ENCODE assay signal across 21 mouse cellular contexts in genomic region chr2:29770162-29770561, GRCm38 (mm10). TPM values are rescaled to one million over a fixed set of nuclear protein-coding genes. Genes with fewer than 3 reads are reported as not detected.
A peak's percentile ranks its signal among the peaks of the same experiment; 100 is the strongest.
DNase-seq lines count a peak whose midpoint lies in the region; ATAC-seq and TF ChIP-seq lines count a peak whose summit lies in the region.
"Had no signal": no experiment of that assay in that cellular context is flagged by ENCODE, and none has a peak within 500 bp of the region (broad histone marks: within the 10 kb centered on the region; RNA-seq: fewer than 3 reads in every experiment).

No protein-coding gene starts in this region.

- intact Hi-C loops in gastrocnemius, adult 2 months (cut with DNase I): no loop called here
- intact Hi-C loops in gastrocnemius, postnatal 36 days (cut with DNase I): no loop called here
- intact Hi-C loops in left cerebral cortex, adult 2 months (cut with DNase I): no loop called here

- no peak overlapping the region for H3K4me3 ChIP-seq in gastrocnemius, adult 2 months
- H3K4me3 ChIP-seq in left cerebral cortex, adult 2 months: no peak overlapping the region
- H3K4me3 ChIP-seq in ES-Bruce4 (ENCODE audit: low read depth, low read length): no peak overlapping the region
- H3K4me3 ChIP-seq in forebrain, postnatal 0 days (ENCODE audit: low read depth, low read length): no peak overlapping the region
- H3K4me3 ChIP-seq: embryonic facial prominence, embryonic 13.5 days; heart, embryonic 13.5 days; megakaryocyte, embryonic 14.5 days; neural tube, embryonic 12.5 days had no signal

- H3K4me1 ChIP-seq in ES-Bruce4 (ENCODE audit: control insufficient read depth, insufficient read depth, low read length): peaks cover 7% of the 10 kb centered on the region
- H3K4me1 ChIP-seq in forebrain, postnatal 0 days (ENCODE audit: insufficient read depth): no peaks in the 10 kb centered on the region
- H3K4me1 ChIP-seq: embryonic facial prominence, embryonic 13.5 days; neural tube, embryonic 12.5 days had no signal

- no peak overlapping the region for H3K4me2 ChIP-seq in forebrain, postnatal 0 days (ENCODE audit: low read depth)
- H3K4me2 ChIP-seq: embryonic facial prominence, embryonic 13.5 days; heart, embryonic 13.5 days; neural tube, embryonic 12.5 days had no signal

- no peak for TF ChIP-seq EP300 in ES-Bruce4 (IDR thresholded peaks at IDR 0.05; ENCODE audit: insufficient read depth, low read depth, low read length)

- no peaks in the 10 kb centered on the region for H3K27me3 ChIP-seq in ES-Bruce4 (ENCODE audit: control insufficient read depth, insufficient read depth, low read length, poor library complexity, severe bottlenecking)
- no peaks in the 10 kb centered on the region for H3K27me3 ChIP-seq in forebrain, postnatal 0 days (ENCODE audit: insufficient read depth, low read length)
- H3K27me3 ChIP-seq: embryonic facial prominence, embryonic 13.5 days; neural tube, embryonic 12.5 days had no signal

- no peak for ATAC-seq in forebrain, postnatal 0 days

- DNase-seq in gastrocnemius, adult 2 months: no peak
- no peak for DNase-seq in gastrocnemius, postnatal 36 days
- no peak for DNase-seq in left cerebral cortex, adult 2 months (ENCODE audit: extremely low spot score in 1 of 2, low spot score in 2 of 2)
- no peak for DNase-seq in left cerebral cortex, adult 18-20 months (ENCODE audit: low spot score in 2 of 2)
- DNase-seq in induced T-regulatory cell, adult 2 months (ENCODE audit: low read depth): peak; percentile 32
- no peak for DNase-seq in forebrain, postnatal 0 days
- no peak for DNase-seq in thymus, postnatal 36 days
- DNase-seq: cerebellum, adult 11 months; gastrocnemius, postnatal 25 days; right cerebral cortex, postnatal 4 days had no signal

- H3K27ac ChIP-seq in gastrocnemius, adult 2 months: no peak overlapping the region
- no peak overlapping the region for H3K27ac ChIP-seq in left cerebral cortex, adult 2 months
- no peak overlapping the region for H3K27ac ChIP-seq in ES-Bruce4 (ENCODE audit: insufficient read depth, low read length)
- no peak overlapping the region for H3K27ac ChIP-seq in forebrain, postnatal 0 days (ENCODE audit: low read depth, low read length)
- H3K27ac ChIP-seq: embryonic facial prominence, embryonic 13.5 days; heart, embryonic 13.5 days; neural tube, embryonic 12.5 days had no signal

- peaks cover 3% of the 10 kb centered on the region; the same call in 1 of the 2 replicates for H3K36me3 ChIP-seq in ES-Bruce4 (ENCODE audit: control insufficient read depth, insufficient read depth, low read length, poor library complexity, severe bottlenecking)
- H3K36me3 ChIP-seq in forebrain, postnatal 0 days (ENCODE audit: insufficient read depth): no peaks in the 10 kb centered on the region; the same call in 1 of the 2 replicates

- H3K9me3 ChIP-seq in ES-Bruce4 (replicated peaks; ENCODE audit: control insufficient read depth, insufficient read depth, low read length, poor library complexity, severe bottlenecking): no peaks in the 10 kb centered on the region
- H3K9me3 ChIP-seq in forebrain, postnatal 0 days (ENCODE audit: low read length): no peaks in the 10 kb centered on the region
- H3K9me3 ChIP-seq: embryonic facial prominence, embryonic 13.5 days; heart, embryonic 13.5 days; megakaryocyte, embryonic 14.5 days; neural tube, embryonic 12.5 days had no signal

- H3K9ac ChIP-seq in ES-Bruce4 (ENCODE audit: low read depth, poor library complexity, severe bottlenecking): no peak overlapping the region
- no peak overlapping the region for H3K9ac ChIP-seq in forebrain, postnatal 0 days
- H3K9ac ChIP-seq: embryonic facial prominence, embryonic 13.5 days; heart, embryonic 13.5 days; neural tube, embryonic 12.5 days had no signal

- no peak for TF ChIP-seq POLR2A in ES-Bruce4 (IDR thresholded peaks at IDR 0.05; ENCODE audit: insufficient read depth, low read length)

- TF ChIP-seq CTCF in gastrocnemius, adult 2 months (IDR thresholded peaks at IDR 0.05): peak; percentile 10; the same call in 1 of the 2 replicates
- peak; percentile 21 for TF ChIP-seq CTCF in left cerebral cortex, adult 2 months (IDR thresholded peaks at IDR 0.05)
- TF ChIP-seq CTCF in ES-Bruce4 (IDR thresholded peaks at IDR 0.05; ENCODE audit: low read depth, low read length): peak; percentile 44
- TF ChIP-seq CTCF in forebrain, postnatal 0 days (IDR thresholded peaks at IDR 0.05; ENCODE audit: low read depth): no peak

RNA-seq across cellular contexts. Expression of gene Gm13547, which starts 11.1 kb away (rescaled TPM):
- total RNA-seq in gastrocnemius, adult 2 months (2021): not detected
- total RNA-seq in gastrocnemius, postnatal 36 days (2021): not detected
- not detected for total RNA-seq in left cerebral cortex, adult 2 months (2021)
- not detected for total RNA-seq in left cerebral cortex, adult 18-20 months (2021)
- polyA plus RNA-seq in ES-Bruce4 (2011; ENCODE audit: insufficient read depth, insufficient read length, low read depth, missing spikeins): not detected in 2 replicates
- total RNA-seq in forebrain, postnatal 0 days (2014; rRNA removed): not detected in 2 replicates
- not detected in 2 replicates for polyA plus RNA-seq in forebrain, postnatal 0 days (2015; fragmentation: Nextera tagmentation; extraction: Ambion mirVana)
- total RNA-seq: gastrocnemius, postnatal 25 days; hematopoietic stem cell, adult 5-6 weeks; left cerebral cortex, postnatal 10 days had no signal
- polyA plus RNA-seq: embryonic facial prominence, embryonic 13.5 days; heart, embryonic 13.5 days; intestine, embryonic 14.5 days; large intestine, adult 2 months; limb, embryonic 14.5 days; lung, embryonic 16.5 days had no signal

RNA-seq across cellular contexts. Expression of gene Coq4, which starts 17.1 kb away (rescaled TPM):
- total RNA-seq in gastrocnemius, adult 2 months (2021): 1 to 10 TPM; 7.9 to 9.7 TPM
- 10 to 100 TPM in 1 of 2 experiments, 1 to 10 TPM in 1; 8.1 to 11.2 TPM for total RNA-seq in gastrocnemius, postnatal 36 days (2021)
- total RNA-seq in left cerebral cortex, adult 2 months (2021): 10 to 100 TPM; 28.8 to 30.1 TPM
- 10 to 100 TPM; 26.5 to 27.9 TPM for total RNA-seq in left cerebral cortex, adult 18-20 months (2021)
- 8.5 and 21.5 TPM in 2 replicates for polyA plus RNA-seq in ES-Bruce4 (2011; ENCODE audit: insufficient read depth, insufficient read length, low read depth, missing spikeins)
- 34.5 and 39.7 TPM in 2 replicates for total RNA-seq in forebrain, postnatal 0 days (2014; rRNA removed)
- 31.2 and 36.7 TPM in 2 replicates for polyA plus RNA-seq in forebrain, postnatal 0 days (2015; fragmentation: Nextera tagmentation; extraction: Ambion mirVana)

RNA-seq across cellular contexts. Expression of gene Trub2, which starts 18.1 kb away (rescaled TPM):
- 10 to 100 TPM; 28.2 to 29.1 TPM for total RNA-seq in gastrocnemius, adult 2 months (2021)
- total RNA-seq in gastrocnemius, postnatal 36 days (2021): 10 to 100 TPM; 21.7 to 24.6 TPM
- total RNA-seq in left cerebral cortex, adult 2 months (2021): 10 to 100 TPM; 40.9 to 50.4 TPM
- total RNA-seq in left cerebral cortex, adult 18-20 months (2021): 10 to 100 TPM; 39.3 to 39.5 TPM
- 52.4 and 54.9 TPM in 2 replicates for polyA plus RNA-seq in ES-Bruce4 (2011; ENCODE audit: insufficient read depth, insufficient read length, low read depth, missing spikeins)
- 52.3 and 68.7 TPM in 2 replicates for total RNA-seq in forebrain, postnatal 0 days (2014; rRNA removed)
- 22.4 and 27.3 TPM in 2 replicates for polyA plus RNA-seq in forebrain, postnatal 0 days (2015; fragmentation: Nextera tagmentation; extraction: Ambion mirVana)

RNA-seq across cellular contexts. Expression of gene Gm13420, which starts 18.7 kb away (rescaled TPM):
- total RNA-seq in gastrocnemius, adult 2 months (2021): not detected
- total RNA-seq in gastrocnemius, postnatal 36 days (2021): not detected
- 1 to 10 TPM; 1.7 to 2.0 TPM for total RNA-seq in left cerebral cortex, adult 2 months (2021)
- 1 to 10 TPM; 2.1 to 2.5 TPM for total RNA-seq in left cerebral cortex, adult 18-20 months (2021)
- 0.75 TPM in 1 of 2 replicates, not detected in the other for polyA plus RNA-seq in ES-Bruce4 (2011; ENCODE audit: insufficient read depth, insufficient read length, low read depth, missing spikeins)
- 0.86 and 1.5 TPM in 2 replicates for total RNA-seq in forebrain, postnatal 0 days (2014; rRNA removed)
- polyA plus RNA-seq in forebrain, postnatal 0 days (2015; fragmentation: Nextera tagmentation; extraction: Ambion mirVana): 0.18 TPM in 1 of 2 replicates, not detected in the other
- total RNA-seq: gastrocnemius, postnatal 25 days; hematopoietic stem cell, adult 5-6 weeks had no signal
- polyA plus RNA-seq: embryonic facial prominence, embryonic 13.5 days; heart, embryonic 13.5 days; neural tube, embryonic 12.5 days had no signal

RNA-seq across cellular contexts. Expression of gene Slc27a4, which starts 32.3 kb away (rescaled TPM):
- total RNA-seq in gastrocnemius, adult 2 months (2021): 1 to 10 TPM; 6.5 to 9.4 TPM
- total RNA-seq in gastrocnemius, postnatal 36 days (2021): 1 to 10 TPM; 7.1 to 7.5 TPM
- total RNA-seq in left cerebral cortex, adult 2 months (2021): 10 to 100 TPM; 74.7 to 80.7 TPM
- total RNA-seq in left cerebral cortex, adult 18-20 months (2021): 10 to 100 TPM; 72.1 to 75.8 TPM
- 8.7 TPM in 2 replicates for polyA plus RNA-seq in ES-Bruce4 (2011; ENCODE audit: insufficient read depth, insufficient read length, low read depth, missing spikeins)
- total RNA-seq in forebrain, postnatal 0 days (2014; rRNA removed): 74.9 and 82.9 TPM in 2 replicates
- 32.3 and 40.3 TPM in 2 replicates for polyA plus RNA-seq in forebrain, postnatal 0 days (2015; fragmentation: Nextera tagmentation; extraction: Ambion mirVana)
